Comparison of ENCODE assay signal across 8 mouse cellular contexts in the genomic region with DNA sequence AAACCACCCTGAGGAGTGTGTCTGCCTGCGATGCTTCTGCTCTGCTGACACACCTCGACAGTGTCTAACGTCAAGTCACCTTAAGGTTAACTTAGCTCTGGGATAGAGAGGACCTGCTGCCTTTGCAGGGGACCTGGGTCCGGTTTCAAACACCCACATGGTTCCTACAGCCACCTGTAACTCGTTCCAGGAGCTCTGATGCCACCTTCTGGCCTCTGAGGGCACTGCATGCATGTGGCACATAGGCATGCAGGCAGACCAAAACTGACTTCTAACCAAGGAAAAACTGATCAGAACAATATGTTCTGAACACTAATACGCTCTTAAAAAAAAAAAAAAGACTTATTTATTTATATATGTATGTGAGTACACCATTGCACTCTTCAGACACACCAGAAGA. TPM values are rescaled to one million over a fixed set of nuclear protein-coding genes. Genes with fewer than 3 reads are reported as not detected.
DNase-seq lines count a peak whose midpoint lies in the region; ATAC-seq and TF ChIP-seq lines count a peak whose summit lies in the region.

No protein-coding gene starts in this region.

- TF ChIP-seq CTCF in forebrain, postnatal 0 days (IDR thresholded peaks at IDR 0.05; ENCODE audit: low read depth): peak; percentile 38; the same call in 1 of the 2 replicates

- no peak for ATAC-seq in forebrain, postnatal 0 days
- ATAC-seq in forebrain, embryonic 12.5 days (ENCODE audit: low FRiP score): no peak
- peak; percentile 65 for ATAC-seq in granulocyte monocyte progenitor cell, adult 5-6 weeks (replicated peaks; ENCODE audit: poor library complexity, severe bottlenecking)
- no peak for ATAC-seq in heart, embryonic 12.5 days (ENCODE audit: insufficient number of reproducible peaks, low FRiP score)

- H3K9me3 ChIP-seq in forebrain, postnatal 0 days (ENCODE audit: low read length): no peaks in the 10 kb centered on the region
- peaks cover 5% of the 10 kb centered on the region; the same call in 1 of the 2 replicates for H3K9me3 ChIP-seq in forebrain, embryonic 12.5 days
- H3K9me3 ChIP-seq in heart, embryonic 12.5 days (replicated peaks): peaks cover 6% of the 10 kb centered on the region; the same call in 1 of the 2 replicates

- no peak overlapping the region for H3K4me2 ChIP-seq in forebrain, postnatal 0 days (ENCODE audit: low read depth)
- no peak overlapping the region for H3K4me2 ChIP-seq in forebrain, embryonic 12.5 days
- H3K4me2 ChIP-seq in heart, embryonic 12.5 days: no peak overlapping the region

- no peaks in the 10 kb centered on the region for H3K27me3 ChIP-seq in forebrain, postnatal 0 days (ENCODE audit: insufficient read depth, low read length)
- H3K27me3 ChIP-seq in forebrain, embryonic 12.5 days: no peaks in the 10 kb centered on the region
- H3K27me3 ChIP-seq in heart, embryonic 12.5 days (replicated peaks): no peaks in the 10 kb centered on the region

- H3K4me3 ChIP-seq in forebrain, postnatal 0 days (ENCODE audit: low read depth, low read length): no peak overlapping the region
- no peak overlapping the region for H3K4me3 ChIP-seq in forebrain, embryonic 12.5 days (replicated peaks)
- H3K4me3 ChIP-seq in heart, embryonic 12.5 days: no peak overlapping the region

- no peak overlapping the region for H3K27ac ChIP-seq in forebrain, postnatal 0 days (ENCODE audit: low read depth, low read length)
- no peak overlapping the region for H3K27ac ChIP-seq in forebrain, embryonic 12.5 days
- no peak overlapping the region for H3K27ac ChIP-seq in heart, embryonic 12.5 days (ENCODE audit: poor library complexity, severe bottlenecking)

- H3K4me1 ChIP-seq in forebrain, postnatal 0 days (ENCODE audit: insufficient read depth): no peaks in the 10 kb centered on the region
- H3K4me1 ChIP-seq in forebrain, embryonic 12.5 days: no peaks in the 10 kb centered on the region; the same call in 1 of the 2 replicates
- H3K4me1 ChIP-seq in heart, embryonic 12.5 days (replicated peaks): peaks cover 24% of the 10 kb centered on the region

- 95% methylated on average over 6 of the region's 6 CpGs for whole genome bisulfite sequencing in forebrain, postnatal 0 days
- WGBS in forebrain, embryonic 12.5 days: 95% methylated on average over 6 of the region's 6 CpGs
- WGBS in heart, embryonic 12.5 days: 89% methylated on average over 6 of the region's 6 CpGs

- H3K36me3 ChIP-seq in forebrain, postnatal 0 days (ENCODE audit: insufficient read depth): peaks cover 19% of the 10 kb centered on the region
- peaks cover 22% of the 10 kb centered on the region for H3K36me3 ChIP-seq in forebrain, embryonic 12.5 days (replicated peaks)
- H3K36me3 ChIP-seq in heart, embryonic 12.5 days: peaks cover 23% of the 10 kb centered on the region

- H3K9ac ChIP-seq in forebrain, postnatal 0 days: no peak overlapping the region
- no peak overlapping the region for H3K9ac ChIP-seq in forebrain, embryonic 12.5 days
- no peak overlapping the region for H3K9ac ChIP-seq in heart, embryonic 12.5 days

- DNase-seq in forebrain, postnatal 0 days: no peak
- peak; percentile 19 for DNase-seq in retina, postnatal 1 day
- no peak for DNase-seq in retina, embryonic 14.5 days (ENCODE audit: low spot score)
- peak; percentile 59 for DNase-seq in testis, postnatal 10 days (ENCODE audit: low spot score)
- no peak for DNase-seq in ovary, adult 18-20 months (ENCODE audit: low spot score)

RNA-seq across cellular contexts. Expression of a gene that starts 7.5 kb away (rescaled TPM):
- 80.7 and 125 TPM in 2 replicates for total RNA-seq in forebrain, postnatal 0 days (2014; rRNA removed)
- 37.3 and 41.8 TPM in 2 replicates for polyA plus RNA-seq in forebrain, postnatal 0 days (2015; fragmentation: Nextera tagmentation; extraction: Ambion mirVana)
- polyA plus RNA-seq in forebrain, embryonic 12.5 days (2016; fragmentation: Nextera tagmentation; extraction: Ambion mirVana): 42.6 and 47.2 TPM in 2 replicates
- 12.0 and 26.3 TPM in 2 replicates for total RNA-seq in granulocyte monocyte progenitor cell, adult 5-6 weeks (2014; fragmentation: Nextera tagmentation)
- total RNA-seq in granulocyte monocyte progenitor cell, adult 5-6 weeks (2017): 17.9 and 19.2 TPM in 2 replicates
- polyA plus RNA-seq in heart, embryonic 12.5 days (2016; fragmentation: Nextera tagmentation; extraction: Ambion mirVana): 62.3 and 65.7 TPM in 2 replicates

RNA-seq across cellular contexts. Expression of a gene that starts 29.4 kb away (rescaled TPM):
- total RNA-seq in forebrain, postnatal 0 days (2014; rRNA removed): not detected in 2 replicates
- polyA plus RNA-seq in forebrain, postnatal 0 days (2015; fragmentation: Nextera tagmentation; extraction: Ambion mirVana): not detected in 2 replicates
- polyA plus RNA-seq in forebrain, embryonic 12.5 days (2016; fragmentation: Nextera tagmentation; extraction: Ambion mirVana): not detected in 2 replicates
- total RNA-seq in granulocyte monocyte progenitor cell, adult 5-6 weeks (2014; fragmentation: Nextera tagmentation): not detected in 2 replicates
- not detected in 2 replicates for total RNA-seq in granulocyte monocyte progenitor cell, adult 5-6 weeks (2017)
- polyA plus RNA-seq in heart, embryonic 12.5 days (2016; fragmentation: Nextera tagmentation; extraction: Ambion mirVana): not detected in 2 replicates

RNA-seq across cellular contexts. Expression of a gene that starts 43.1 kb away (rescaled TPM):
- total RNA-seq in forebrain, postnatal 0 days (2014; rRNA removed): not detected in 2 replicates
- 0.05 and 0.11 TPM in 2 replicates for polyA plus RNA-seq in forebrain, postnatal 0 days (2015; fragmentation: Nextera tagmentation; extraction: Ambion mirVana)
- 0.09 TPM in 1 of 2 replicates, not detected in the other for polyA plus RNA-seq in forebrain, embryonic 12.5 days (2016; fragmentation: Nextera tagmentation; extraction: Ambion mirVana)
- not detected in 2 replicates for total RNA-seq in granulocyte monocyte progenitor cell, adult 5-6 weeks (2014; fragmentation: Nextera tagmentation)
- total RNA-seq in granulocyte monocyte progenitor cell, adult 5-6 weeks (2017): not detected in 2 replicates
- polyA plus RNA-seq in heart, embryonic 12.5 days (2016; fragmentation: Nextera tagmentation; extraction: Ambion mirVana): 0.13 and 0.50 TPM in 2 replicates

RNA-seq across cellular contexts. Expression of a gene that starts 46.3 kb away (rescaled TPM):
- total RNA-seq in forebrain, postnatal 0 days (2014; rRNA removed): 0.08 TPM in 1 of 2 replicates, not detected in the other
- polyA plus RNA-seq in forebrain, postnatal 0 days (2015; fragmentation: Nextera tagmentation; extraction: Ambion mirVana): not detected in 2 replicates
- polyA plus RNA-seq in forebrain, embryonic 12.5 days (2016; fragmentation: Nextera tagmentation; extraction: Ambion mirVana): 0.06 and 0.08 TPM in 2 replicates
- not detected in 2 replicates for total RNA-seq in granulocyte monocyte progenitor cell, adult 5-6 weeks (2014; fragmentation: Nextera tagmentation)
- not detected in 2 replicates for total RNA-seq in granulocyte monocyte progenitor cell, adult 5-6 weeks (2017)
- 0.28 TPM in 2 replicates for polyA plus RNA-seq in heart, embryonic 12.5 days (2016; fragmentation: Nextera tagmentation; extraction: Ambion mirVana)

Comparison
In these comparisons a context has a peak if more than half of its experiments do, and no peak if none do; other contexts are left out.
1. DNase-seq: peak in retina, postnatal 1 day (single experiment) and testis, postnatal 10 days (single experiment); none in forebrain, postnatal 0 days (single experiment), retina, embryonic 14.5 days (single experiment) and ovary, adult 18-20 months (single experiment).